Mouse (Mus musculus) cerebellum, adult 18-20 months (tissue): ENCODE measurements at regions not wholly inside any gene's neighbourhood (a gene's known extent, or its start where the extent isn't known, plus 50 kb on each side); places are given as distances from the start of the nearest gene placed in this dataset.
"Not testable (repeated sequence)": the region's sequence is repeated elsewhere in the genome, so short reads cannot be mapped to it uniquely, and the experiment has no call there.

Experiments
- DNase-seq, 2 experiments: peaks; one replicate each; pipeline ENCODE4 v3.0.0; 2021

- DNase-seq = peak; percentile 32 to 40
Observed at GRCm38 (mm10) chr8:71026424-71026890, 120.7 kb downstream of the Map1s start.

GRCm38 (mm10) chr8:71028564-71028963, 122.8 kb downstream of the Map1s start:
- DNase-seq = not testable (repeated sequence)
